Mouse (Mus musculus) heart, adult 2 months (tissue): ENCODE data around the gene Myom1. TPM values are rescaled to one million over a fixed set of nuclear protein-coding genes. Genes with fewer than 3 reads are reported as not detected.
A peak's percentile ranks its signal among the peaks of the same experiment; 100 is the strongest.

Experiments used
- DNase-seq, 2 experiments: peaks; one replicate each; pipeline ENCODE4 v3.0.0; 2021
- H3K27ac ChIP-seq: fragments of 200-600 bp; 2 replicates; pipeline ENCODE4 v1.8.1; 2022
- H3K27me3 ChIP-seq: fragments of 200-500 bp; 2 replicates; pipeline ENCODE4 v1.6.1; 2012; ENCODE audit warnings: mild to moderate bottlenecking, low read length, inconsistent platforms, mixed read lengths; ENCODE audit not compliant: control insufficient read depth, insufficient read depth
- H3K36me3 ChIP-seq: fragments of 200-500 bp; 2 replicates; pipeline ENCODE4 v1.6.1; 2012; ENCODE audit warnings: low read length, inconsistent platforms; ENCODE audit not compliant: control insufficient read depth, insufficient read depth
- H3K4me1 ChIP-seq: fragments of 200-500 bp; 2 replicates; pipeline ENCODE4 v1.6.1; 2011; ENCODE audit warnings: low read length; ENCODE audit not compliant: control insufficient read depth, insufficient read depth
- H3K4me3 ChIP-seq: fragments of 200-600 bp; 2 replicates; pipeline ENCODE4 v1.8.1; 2022
- H3K79me2 ChIP-seq: fragments of 200-500 bp; replicated peaks from 2 replicates; pipeline ENCODE4 v1.6.1; 2012; ENCODE audit warnings: mild to moderate bottlenecking, inconsistent platforms, low read length, moderate library complexity, mixed read lengths; ENCODE audit not compliant: control insufficient read depth, insufficient read depth
- H3K9ac ChIP-seq: fragments of 200-500 bp; 2 replicates; pipeline ENCODE4 v1.6.1; 2012; ENCODE audit warnings: low read depth, mild to moderate bottlenecking, control low read depth, inconsistent platforms, low read length, mixed read lengths
- CTCF ChIP-seq: fragments of 200-600 bp; IDR thresholded peaks from 2 replicates; pipeline ENCODE4 v1.8.1; 2022; ENCODE audit warnings: antibody characterized with exemption, mild to moderate bottlenecking, moderate library complexity
- EP300 ChIP-seq: fragments of 200-500 bp; IDR thresholded peaks from 2 replicates; pipeline ENCODE4 v1.6.1; 2011; ENCODE audit warnings: low read depth, low read length, control low read depth; ENCODE audit not compliant: insufficient read depth
- POLR2A ChIP-seq: fragments of 200-500 bp; IDR thresholded peaks from 2 replicates; pipeline ENCODE4 v1.6.1; 2011; ENCODE audit warnings: mild to moderate bottlenecking, low read depth, low read length, control low read depth; ENCODE audit not compliant: insufficient read depth
- WGBS: fragments of 180-500 bp; shearing (Covaris S2); methylation state at CpG from one replicate; pipeline ENCODE4 v1.1.7; 2018; 5-methylcytosine and 5-hydroxymethylcytosine counted together
- intact Hi-C: fragments of 180-260 bp; cut with DNase I; formaldehyde crosslinking; loops from one replicate; pipeline ENCODE4 v1.15.1; 2025
- polyA plus RNA-seq: library from polyadenylated mRNA; depleted of rRNA; stranded (reverse); fragments of >200 nt; gene quantifications from 2 replicates; pipeline ENCODE4 v1.2.3, GENCODE M21; 2012
- total RNA-seq, 2 experiments: library from RNA; stranded (reverse); gene quantifications; 2 replicates each; pipeline ENCODE4 v1.2.3; 2021

Myom1 gene
- total and polyA plus RNA-seq, 3 experiments = 222 to 1,030 (median 865) TPM

GRCm38 (mm10) chr17:71089781-71090480 is 87.5 kb downstream of the Myom1 start:
- Histone ChIP-seq H3K27me3 (no peaks in the 10 kb centered on the region), H3K4me1 (peaks cover 2% of the 10 kb centered on the region), H3K9ac (no peak overlapping the region), H3K27ac (peak overlapping the region; percentile 18; the same call in 1 of the 2 replicates), H3K36me3 (no peaks in the 10 kb centered on the region; the same call in none of the 2 replicates), H3K4me3 (no peak overlapping the region), H3K79me2 (no peaks in the 10 kb centered on the region)
- TF ChIP-seq EP300 (no peak), POLR2A (no peak), CTCF (no peak)
- 77% methylated on average over 11 of the region's 11 CpGs for WGBS
- intact Hi-C loops = no loop called here
- no peak for DNase-seq

- H3K9ac ChIP-seq = no peak overlapping the region
- DNase-seq = no peak
- no peaks in the 10 kb centered on the region; the same call in none of the 2 replicates for H3K36me3 ChIP-seq
- no peaks in the 10 kb centered on the region for H3K79me2 ChIP-seq
- 50% methylated on average over 4 of the region's 4 CpGs for WGBS
- no peak overlapping the region for H3K4me3 ChIP-seq
- no peak overlapping the region for H3K27ac ChIP-seq
- no peak for TF ChIP-seq EP300
- TF ChIP-seq CTCF = no peak
- no peak for TF ChIP-seq POLR2A
- intact Hi-C loops = no loop called here
- H3K27me3 ChIP-seq = no peaks in the 10 kb centered on the region
- H3K4me1 ChIP-seq = peaks cover 2% of the 10 kb centered on the region
Observed at GRCm38 (mm10) chr17:71091024-71091423, 88.6 kb downstream of the Myom1 start.

- TF ChIP-seq CTCF (no peak), POLR2A (no peak), EP300 (no peak)
- whole genome bisulfite sequencing = 92% methylated on average over 4 of the region's 4 CpGs
- intact Hi-C loops = no loop called here
- no peak for DNase-seq
- Histone ChIP-seq H3K9ac (no peak overlapping the region), H3K79me2 (no peaks in the 10 kb centered on the region), H3K4me1 (peaks cover 2% of the 10 kb centered on the region), H3K27me3 (no peaks in the 10 kb centered on the region), H3K27ac (no peak overlapping the region), H3K4me3 (no peak overlapping the region), H3K36me3 (peaks cover 8% of the 10 kb centered on the region)
Observed at GRCm38 (mm10) chr17:71092341-71092740, 89.9 kb downstream of the Myom1 start.

GRCm38 (mm10) chr17:71093793-71094192 is 91.4 kb downstream of the Myom1 start:
- Histone ChIP-seq H3K27me3 (no peaks in the 10 kb centered on the region), H3K9ac (no peak overlapping the region), H3K4me1 (peaks cover 2% of the 10 kb centered on the region), H3K79me2 (no peaks in the 10 kb centered on the region), H3K4me3 (no peak overlapping the region), H3K36me3 (peaks cover 8% of the 10 kb centered on the region), H3K27ac (no peak overlapping the region)
- TF ChIP-seq POLR2A (no peak), EP300 (no peak), CTCF (no peak)
- intact Hi-C loops = no loop called here
- WGBS = 52% methylated on average over 5 of the region's 5 CpGs
- DNase-seq = no peak

GRCm38 (mm10) chr17:71094438-71094837 is 92.0 kb downstream of the Myom1 start:
- no peaks in the 10 kb centered on the region for H3K27me3 ChIP-seq
- no peak overlapping the region for H3K9ac ChIP-seq
- 94% methylated on average over 3 of the region's 3 CpGs for WGBS
- intact Hi-C loops = no loop called here
- H3K4me1 ChIP-seq = peaks cover 2% of the 10 kb centered on the region
- peaks cover 8% of the 10 kb centered on the region for H3K36me3 ChIP-seq
- TF ChIP-seq CTCF = no peak
- no peak for TF ChIP-seq POLR2A
- TF ChIP-seq EP300 = no peak
- no peaks in the 10 kb centered on the region for H3K79me2 ChIP-seq
- no peak overlapping the region for H3K27ac ChIP-seq
- no peak overlapping the region for H3K4me3 ChIP-seq
- no peak for DNase-seq

- TF ChIP-seq CTCF (no peak), EP300 (no peak), POLR2A (no peak)
- Histone ChIP-seq H3K27me3 (no peaks in the 10 kb centered on the region), H3K4me3 (no peak overlapping the region), H3K79me2 (no peaks in the 10 kb centered on the region), H3K9ac (no peak overlapping the region), H3K4me1 (no peaks in the 10 kb centered on the region), H3K36me3 (peaks cover 11% of the 10 kb centered on the region), H3K27ac (peak overlapping the region; percentile 59)
- intact Hi-C loops = no loop called here
- WGBS = 62% methylated on average over 8 of the region's 8 CpGs
- no peak for DNase-seq
Observed at GRCm38 (mm10) chr17:71096557-71097208, 94.2 kb downstream of the Myom1 start.
